Mouse (Mus musculus) E14TG2a.4 (cell line): ENCODE measurements around the gene Prc1.
A peak's percentile ranks its signal among the peaks of the same experiment; 100 is the strongest.
"Not testable (repeated sequence)": the region's sequence is repeated elsewhere in the genome, so short reads cannot be mapped to it uniquely, and the experiment has no call there.

ENCODE experiments used
- H3K27me3 ChIP-seq: 2 replicates; pipeline ENCODE4 v1.6.1; 2014; ENCODE audit warnings: low read length, control low read depth; ENCODE audit not compliant: insufficient read depth
- H3K36me3 ChIP-seq: 2 replicates; pipeline ENCODE4 v1.6.1; 2014; ENCODE audit warnings: low read length, control low read depth; ENCODE audit not compliant: insufficient read depth
- H3K4me1 ChIP-seq: replicated peaks from 2 replicates; pipeline ENCODE4 v1.6.1; 2014; ENCODE audit warnings: low read depth, low read length, control low read depth
- H3K4me3 ChIP-seq: replicated peaks from 2 replicates; pipeline ENCODE4 v1.5.1; 2014; ENCODE audit warnings: mild to moderate bottlenecking, low read length
- H3K9me3 ChIP-seq: 2 replicates; pipeline ENCODE4 v1.6.1; 2014; ENCODE audit warnings: low read length, control low read depth
- CTCF ChIP-seq: conservative IDR thresholded peaks from 2 replicates; pipeline ENCODE4 v1.5.1; 2014; ENCODE audit warnings: low read length
- NANOG ChIP-seq: IDR thresholded peaks from 2 replicates; pipeline ENCODE4 v1.6.1; 2014; ENCODE audit warnings: borderline replicate concordance, low read length, mixed read lengths
- POU5F1 ChIP-seq: IDR thresholded peaks from 2 replicates; pipeline ENCODE4 v1.6.1; 2014; ENCODE audit warnings: low read length, borderline replicate concordance

Gene Prc1

DNA sequence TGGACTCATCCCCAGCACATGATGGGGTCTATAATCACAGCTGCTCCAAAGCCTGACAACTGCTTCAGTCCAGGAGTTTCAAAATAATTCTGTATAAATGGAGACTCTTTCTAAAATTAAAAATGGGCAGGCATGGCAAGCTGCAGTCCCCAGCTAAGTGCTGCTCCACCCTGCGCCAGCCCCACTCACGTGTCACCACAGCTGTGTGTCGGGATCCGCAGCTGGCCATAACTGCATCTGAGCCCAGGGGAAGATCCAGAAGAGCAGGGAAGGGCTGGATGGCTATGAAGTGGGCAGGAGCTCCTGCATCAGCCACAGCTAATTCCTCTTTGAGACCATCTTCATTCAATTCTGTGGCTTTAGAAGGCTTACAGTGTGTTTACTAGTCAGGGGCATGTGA lies 24.4 kb downstream of the Prc1 start:
- H3K4me1 ChIP-seq: peaks cover 46% of the 10 kb centered on the region
- H3K36me3 ChIP-seq: peaks cover 65% of the 10 kb centered on the region
- no peaks in the 10 kb centered on the region for H3K27me3 ChIP-seq
- no peak overlapping the region for H3K4me3 ChIP-seq
- TF ChIP-seq NANOG: no peak
- no peak for TF ChIP-seq CTCF
- no peak for TF ChIP-seq POU5F1
- H3K9me3 ChIP-seq: no peaks in the 10 kb centered on the region

DNA sequence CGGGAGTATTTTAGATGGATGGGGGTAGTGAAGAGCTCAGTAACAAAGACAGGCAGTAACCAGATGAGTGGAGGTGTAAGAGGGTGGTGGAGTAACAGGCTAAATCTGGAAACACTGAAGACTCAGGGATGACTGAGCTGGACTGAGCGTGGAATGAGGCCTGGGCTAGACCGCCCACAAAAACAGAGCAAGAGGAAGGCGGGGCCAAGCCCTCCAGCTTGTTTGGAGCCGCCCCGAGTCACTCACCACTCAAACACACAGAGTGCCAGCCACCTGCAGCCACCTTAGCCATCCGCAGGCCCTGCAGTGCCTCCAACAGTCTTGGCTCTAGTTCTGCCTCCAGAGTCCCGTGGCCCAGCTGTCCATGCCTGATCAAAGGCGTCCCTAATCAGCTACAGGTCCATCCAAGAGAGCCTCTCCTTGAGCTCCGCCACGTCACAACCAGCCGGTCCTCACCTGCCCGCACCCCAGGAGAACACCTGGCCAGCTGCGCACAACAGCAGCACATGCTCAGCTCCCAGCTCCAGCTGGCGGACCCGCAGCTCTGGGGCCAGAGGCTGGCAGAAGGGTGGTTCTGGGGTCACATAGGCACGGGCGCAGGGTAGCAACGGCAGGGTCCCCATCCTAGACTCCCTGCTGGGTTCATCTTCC lies 25.7 kb downstream of the Prc1 start:
- Histone ChIP-seq H3K36me3 (peaks cover 53% of the 10 kb centered on the region), H3K9me3 (no peaks in the 10 kb centered on the region), H3K4me1 (peaks cover 39% of the 10 kb centered on the region), H3K27me3 (no peaks in the 10 kb centered on the region), H3K4me3 (peak overlapping the region; percentile 70)
- TF ChIP-seq POU5F1 (no peak), NANOG (no peak)

DNA sequence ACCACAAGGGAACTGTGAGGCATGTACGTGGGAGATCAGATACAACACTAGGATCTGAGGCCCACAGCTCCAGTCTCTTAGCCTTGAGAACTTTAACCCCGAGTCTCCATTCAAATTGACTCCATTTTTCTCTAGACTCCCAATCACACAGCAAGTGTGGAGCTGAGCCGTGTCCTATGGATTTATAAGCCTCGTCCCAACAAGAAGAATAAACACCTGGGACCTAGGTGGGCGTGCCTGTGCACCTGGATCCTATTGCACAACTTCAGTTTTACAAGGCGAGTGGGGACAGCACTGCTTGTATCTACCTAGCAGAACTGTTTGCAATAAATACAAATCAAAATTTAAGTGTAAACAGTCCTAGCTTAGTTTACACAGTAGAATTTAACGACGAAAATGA lies 29.1 kb downstream of the Prc1 start:
- peaks cover 59% of the 10 kb centered on the region for H3K36me3 ChIP-seq
- H3K9me3 ChIP-seq: no peaks in the 10 kb centered on the region
- peak overlapping the region; percentile 86 for H3K4me3 ChIP-seq
- H3K4me1 ChIP-seq: peaks cover 56% of the 10 kb centered on the region
- TF ChIP-seq POU5F1: no peak
- no peak for TF ChIP-seq CTCF
- no peak for TF ChIP-seq NANOG
- H3K27me3 ChIP-seq: no peaks in the 10 kb centered on the region

DNA sequence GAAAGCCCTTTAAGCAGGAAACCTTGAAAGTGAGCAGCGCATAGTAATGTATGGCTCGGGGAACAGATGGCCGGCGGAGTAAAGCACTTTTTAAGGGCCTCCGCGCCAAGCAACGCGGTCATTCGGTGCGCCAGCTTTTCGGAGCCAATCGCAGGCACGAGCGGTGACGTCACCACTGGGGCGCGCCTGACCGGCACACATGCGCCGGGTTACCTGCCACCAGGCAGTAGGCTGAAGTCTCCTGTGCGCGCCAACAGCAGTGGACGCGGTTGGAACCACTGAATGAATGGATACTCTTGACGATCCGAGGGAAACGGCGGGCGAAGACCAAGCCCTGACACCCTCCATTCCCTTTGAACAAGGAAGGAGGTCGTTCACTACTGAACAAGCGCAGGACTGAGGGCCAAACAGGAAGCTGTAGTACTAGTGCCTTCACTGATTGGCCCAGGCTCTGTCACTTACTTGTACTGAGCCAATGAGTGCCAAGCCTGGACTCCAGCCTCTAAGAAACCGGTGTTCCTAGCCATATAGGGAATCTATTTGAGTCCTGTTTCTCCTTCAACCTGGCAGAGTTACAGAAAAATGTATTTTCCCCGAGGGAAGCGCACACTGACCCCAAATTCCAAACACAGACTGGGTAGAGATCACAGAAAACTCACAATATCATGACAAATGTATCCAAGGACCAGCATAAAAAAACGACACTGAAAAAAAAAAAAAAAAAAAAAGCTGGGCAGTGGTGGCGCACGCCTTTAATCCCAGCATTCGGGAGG lies 30.0 kb downstream of the Prc1 start, which contains the start of gene Rccd1:
TSS of gene Rccd1 (minus strand) at position 412 of the 773 bp plus-strand sequence.
- peak within 1 kb of the TSS; percentile 86 for H3K4me3 ChIP-seq
- H3K27me3 ChIP-seq: no peaks in the 10 kb centered on the region
- TF ChIP-seq CTCF (no peak), NANOG (no peak), POU5F1 (no peak)
- H3K4me1 ChIP-seq: peaks cover 57% of the 10 kb centered on the region
- peaks cover 56% of the 10 kb centered on the region for H3K36me3 ChIP-seq
- H3K9me3 ChIP-seq: no peaks in the 10 kb centered on the region

DNA sequence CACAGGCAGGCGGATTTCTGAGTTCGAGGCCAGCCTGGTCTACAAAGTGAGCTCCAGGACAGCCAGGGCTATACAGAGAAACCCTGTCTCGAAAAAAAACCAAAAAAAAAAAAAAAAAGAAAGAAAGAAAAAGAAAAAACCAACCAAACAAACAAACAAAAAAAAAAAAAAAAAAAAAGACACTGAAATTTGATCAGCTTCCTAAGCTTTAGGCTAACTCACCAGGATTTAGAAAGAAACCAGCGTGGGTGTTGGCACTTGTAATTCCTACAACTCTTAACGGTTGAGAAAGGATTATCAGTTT lies 30.5 kb downstream of the Prc1 start:
- not testable (repeated sequence) for H3K27me3 ChIP-seq, H3K4me3 ChIP-seq, H3K9me3 ChIP-seq
- peaks cover 54% of the 10 kb centered on the region for H3K36me3 ChIP-seq
- H3K4me1 ChIP-seq: peaks cover 53% of the 10 kb centered on the region

DNA sequence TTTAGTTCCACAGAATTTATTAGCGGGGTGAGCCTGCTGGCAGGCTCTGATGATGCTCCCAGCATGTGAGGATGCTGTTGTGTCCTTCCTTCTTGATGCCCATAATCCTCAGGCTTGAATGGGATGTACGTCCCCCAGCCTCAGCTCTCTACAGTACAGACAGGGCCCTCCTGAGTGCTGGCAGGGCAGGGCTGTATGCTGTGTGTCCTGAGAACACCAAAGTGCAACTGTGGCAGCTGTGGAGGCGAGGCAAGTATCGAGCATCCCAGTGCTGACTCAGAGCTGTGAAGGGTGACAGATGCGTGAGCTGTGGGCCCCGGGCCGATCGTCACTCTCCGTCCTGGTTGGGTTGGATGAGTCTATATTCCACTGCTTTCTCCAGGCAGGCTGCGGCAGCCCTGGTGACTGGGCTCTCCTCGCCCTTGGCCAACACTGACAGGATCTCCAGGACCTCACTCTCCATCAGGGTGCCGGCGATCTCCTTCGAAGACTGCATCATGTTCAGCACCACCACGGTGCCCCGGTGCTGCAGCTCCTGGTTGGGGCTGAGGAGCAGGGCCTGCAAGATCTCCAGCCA lies 31.1 kb downstream of the Prc1 start:
- no peaks in the 10 kb centered on the region for H3K9me3 ChIP-seq
- H3K4me1 ChIP-seq: peaks cover 47% of the 10 kb centered on the region
- no peak for TF ChIP-seq NANOG
- TF ChIP-seq CTCF: no peak
- no peak for TF ChIP-seq POU5F1
- H3K27me3 ChIP-seq: no peaks in the 10 kb centered on the region
- H3K36me3 ChIP-seq: peaks cover 56% of the 10 kb centered on the region
- H3K4me3 ChIP-seq: peak overlapping the region; percentile 66

DNA sequence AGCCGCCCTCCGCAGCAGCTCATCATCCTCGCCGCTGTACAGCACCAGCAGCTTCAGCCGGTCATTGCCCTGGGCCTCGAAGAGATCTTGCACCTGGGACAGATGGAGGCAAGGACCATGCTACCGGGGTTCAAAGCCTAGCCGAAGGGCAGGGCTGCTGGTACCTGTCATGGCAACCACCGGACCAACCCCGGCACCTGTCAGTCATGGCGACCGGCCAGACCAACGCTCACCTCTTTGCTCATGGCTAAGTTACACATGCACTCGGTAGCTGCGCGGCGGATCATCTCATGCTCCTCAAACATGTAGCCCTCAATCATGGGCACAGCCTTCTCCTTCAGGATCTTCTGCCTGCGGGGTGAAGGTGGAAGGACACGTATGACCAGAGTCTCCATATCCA lies 31.8 kb downstream of the Prc1 start:
- TF ChIP-seq NANOG (no peak), POU5F1 (no peak), CTCF (no peak)
- peaks cover 46% of the 10 kb centered on the region for H3K4me1 ChIP-seq

DNA sequence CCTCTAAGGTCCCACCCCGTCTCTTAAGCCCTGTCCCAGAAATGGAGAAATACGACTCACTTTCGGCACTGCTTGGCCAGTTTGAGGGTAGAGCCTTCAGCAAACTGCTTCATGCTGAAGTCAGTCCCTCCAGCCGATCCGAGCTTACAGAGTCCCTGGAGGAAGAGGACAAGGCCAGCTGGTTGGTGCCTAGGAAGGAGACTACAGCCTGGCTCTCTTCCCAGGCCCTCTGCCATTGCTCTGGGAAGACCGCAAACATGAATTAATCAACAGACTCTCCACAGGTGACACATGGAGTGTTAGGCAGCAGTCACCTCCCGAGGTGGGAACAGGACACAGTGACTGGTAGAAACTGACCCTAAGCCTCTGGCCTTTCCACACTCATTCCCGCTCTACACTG lies 36.0 kb downstream of the Prc1 start:
- H3K4me1 ChIP-seq: peaks cover 39% of the 10 kb centered on the region
- TF ChIP-seq CTCF: no peak
- no peak for TF ChIP-seq NANOG

More for the DNA sequence above, 31.8 kb downstream of the Prc1 start:
- Histone ChIP-seq H3K9me3 (no peaks in the 10 kb centered on the region), H3K4me3 (peak overlapping the region; percentile 66), H3K27me3 (no peaks in the 10 kb centered on the region), H3K36me3 (peaks cover 57% of the 10 kb centered on the region)

More for the DNA sequence above, 36.0 kb downstream of the Prc1 start:
- Histone ChIP-seq H3K27me3 (no peaks in the 10 kb centered on the region), H3K4me3 (no peak overlapping the region), H3K36me3 (peaks cover 87% of the 10 kb centered on the region), H3K9me3 (peaks cover 9% of the 10 kb centered on the region; the same call in 1 of the 2 replicates)
